Mouse (Mus musculus) frontal cortex, adult 2 months (tissue): ENCODE data around the gene Rcc1l. TPM values are rescaled to one million over a fixed set of nuclear protein-coding genes. Genes with fewer than 3 reads are reported as not detected.

Experiments used
- DNase-seq, 2 experiments: peaks; one replicate each; pipeline ENCODE4 v3.0.0; 2022; ENCODE audit warnings: low spot score in 1 of 2; ENCODE audit errors: extremely low spot score in 1 of 2
- polyA plus RNA-seq: library from polyadenylated mRNA; depleted of rRNA; stranded (reverse); fragments of >200 nt; gene quantifications from 2 replicates; pipeline ENCODE4 v1.2.3, GENCODE M21; 2012

Gene Rcc1l
- polyA plus RNA-seq, 1 experiment, result 17.8 TPM

DNA sequence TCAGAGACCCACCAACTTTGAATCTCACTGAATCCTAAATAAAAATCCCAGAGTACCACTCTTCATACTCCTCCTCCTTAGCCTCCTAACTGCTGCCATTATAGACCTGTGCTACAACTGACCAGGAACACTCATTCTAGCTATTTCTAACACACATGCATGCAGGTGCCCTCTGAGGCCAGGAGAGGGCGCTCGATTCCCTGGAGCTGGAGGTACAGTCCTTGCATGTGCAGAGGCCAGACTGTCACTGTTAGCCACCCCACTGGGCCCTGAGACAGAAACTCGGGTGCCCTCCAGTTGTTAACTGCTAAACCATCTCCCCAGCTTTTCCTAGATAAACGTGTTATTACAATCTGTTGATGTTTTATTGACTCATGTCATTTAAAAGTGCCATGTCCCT lies 3.4 kb downstream of the Rcc1l start:
- no peak for DNase-seq

- DNase-seq, result no peak
Measured at GRCm38 (mm10) chr5:134170167-134170566, 6.4 kb downstream of the Rcc1l start.

DNA sequence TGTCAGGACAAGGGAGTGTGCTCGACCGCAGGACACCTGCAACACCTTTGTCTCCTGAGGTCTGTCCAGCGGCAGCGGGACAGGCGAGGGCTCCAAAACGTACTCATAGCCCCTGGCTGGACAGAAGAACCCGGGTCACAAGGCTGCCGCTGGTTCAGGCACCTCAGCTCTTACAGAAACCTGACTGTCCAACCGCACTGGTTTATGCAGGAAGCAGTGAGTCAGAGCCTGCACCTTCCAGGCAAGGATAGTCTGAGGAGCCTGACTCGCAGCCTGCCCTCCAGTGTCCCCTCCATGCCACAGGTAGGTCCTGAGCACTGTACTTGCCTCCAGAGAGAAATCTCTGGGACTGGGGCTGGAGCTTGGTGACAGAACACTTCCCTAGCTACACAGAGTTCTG lies 7.3 kb downstream of the Rcc1l start:
- no peak for DNase-seq

GRCm38 (mm10) chr5:134168033-134168432 lies 8.5 kb downstream of the Rcc1l start:
- DNase-seq, result no peak

DNA sequence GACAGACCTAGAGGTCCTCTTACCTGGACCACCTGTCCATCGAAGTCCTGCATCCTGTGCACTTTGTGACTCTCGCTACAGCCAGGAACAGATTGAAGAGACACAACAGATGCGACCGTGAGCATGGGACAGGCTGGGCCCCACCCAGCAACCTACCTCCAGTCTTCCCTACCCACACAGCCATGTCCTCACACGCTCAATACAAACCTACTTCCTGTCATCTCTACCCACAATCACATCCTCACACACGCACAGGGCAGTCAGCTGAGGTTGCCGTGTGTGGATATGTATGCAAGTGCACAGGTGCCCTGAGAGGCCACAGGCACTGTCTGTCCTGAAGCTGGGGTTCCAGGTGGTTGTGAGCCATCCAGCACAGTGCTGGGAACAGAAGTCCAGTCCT lies 9.9 kb downstream of the Rcc1l start:
- no peak for DNase-seq

DNA sequence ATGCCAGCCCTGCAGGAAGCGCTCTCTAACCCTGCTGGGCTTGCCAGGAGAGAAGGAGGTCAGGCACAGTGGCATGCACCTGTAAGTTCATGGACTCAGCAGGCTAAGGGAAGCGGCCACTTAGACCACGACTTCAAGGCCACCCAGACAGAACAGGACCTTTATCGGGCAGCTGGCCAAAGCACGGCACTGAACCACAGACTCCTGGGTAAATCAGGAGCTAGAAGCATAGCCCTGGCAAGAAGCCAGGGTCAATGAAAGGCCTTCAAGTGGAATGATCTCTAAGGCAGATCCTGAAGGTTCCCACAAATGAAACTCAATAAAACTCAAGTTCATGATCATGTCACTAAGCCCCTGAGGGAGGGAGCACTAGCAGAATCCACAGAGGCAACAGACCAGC lies 11.9 kb downstream of the Rcc1l start:
- DNase-seq, result no peak

DNA sequence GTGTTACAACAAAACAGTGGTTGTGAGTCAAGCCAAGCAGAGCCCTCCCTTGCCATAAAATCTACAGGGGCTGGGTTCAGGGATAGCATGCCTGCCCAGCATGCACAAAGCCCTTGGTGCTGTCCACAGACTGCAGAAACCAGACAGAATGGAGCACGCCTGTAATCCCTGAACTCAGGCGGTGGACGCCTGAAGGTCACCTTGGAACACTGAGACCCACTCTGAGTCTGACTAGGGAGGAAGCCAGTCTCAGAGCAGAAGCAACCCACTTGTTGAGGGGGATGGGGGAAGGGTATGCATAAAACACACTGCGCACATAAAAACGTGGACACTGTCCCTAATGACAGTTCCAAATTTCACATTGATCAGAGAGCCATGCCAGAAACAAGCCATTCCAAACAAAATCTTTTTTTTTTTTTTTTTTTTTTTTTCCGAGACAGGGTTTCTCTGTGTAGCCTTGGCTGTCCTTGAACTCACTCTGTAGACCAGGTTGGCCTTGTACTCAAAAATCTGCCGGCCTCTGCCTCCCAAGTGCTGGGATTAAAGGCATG lies 20.6 kb downstream of the Rcc1l start:
- DNase-seq, result no peak

DNA sequence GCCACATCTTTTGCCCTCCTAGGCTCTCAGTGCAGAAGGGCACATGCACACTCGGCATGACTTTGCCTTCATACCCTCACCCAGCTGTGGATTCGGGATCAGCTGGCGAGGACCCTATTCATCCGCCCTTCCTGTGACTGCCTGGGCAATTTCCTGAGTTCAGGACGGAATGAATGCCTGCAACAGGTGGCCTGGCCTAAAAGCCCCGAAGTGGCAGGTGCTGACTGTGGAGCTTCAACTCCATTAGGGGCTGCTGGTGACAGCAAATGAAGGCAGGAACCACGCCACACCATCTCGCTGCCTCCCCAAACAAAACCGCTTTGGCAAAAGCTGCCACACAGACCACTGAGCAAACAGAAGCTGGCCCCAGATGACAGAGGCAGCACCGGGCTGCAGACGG lies 24.7 kb downstream of the Rcc1l start:
- DNase-seq, result no peak

GRCm38 (mm10) chr5:134148153-134148552 lies 28.4 kb downstream of the Rcc1l start:
- DNase-seq, result no peak

DNA sequence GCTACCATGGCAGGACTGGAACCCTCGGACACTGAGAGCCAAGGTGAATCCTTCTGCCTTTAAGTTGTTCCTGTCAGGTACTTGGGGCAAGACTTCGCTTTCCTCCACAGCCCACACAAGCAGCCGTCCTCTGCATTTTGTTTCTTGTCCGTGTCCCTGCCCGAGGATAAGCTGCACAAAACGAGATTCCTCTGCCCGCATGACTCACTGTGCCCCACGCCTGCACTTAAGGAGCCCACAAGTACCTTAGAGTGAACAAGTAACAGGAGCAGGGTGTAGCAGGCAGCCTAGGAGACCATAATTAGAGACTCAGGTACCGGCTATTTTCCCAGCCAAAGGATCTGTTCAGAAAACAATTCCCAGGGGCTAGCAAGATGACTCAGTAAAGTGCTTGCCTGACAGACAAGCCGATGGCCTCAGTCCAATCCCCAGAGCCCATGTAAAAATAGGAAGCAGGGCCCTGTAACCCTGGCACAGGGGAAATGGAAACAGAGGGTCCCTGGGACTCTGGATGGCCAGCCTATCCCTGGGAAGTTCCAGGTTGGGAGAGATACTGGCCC lies 29.3 kb downstream of the Rcc1l start:
- DNase-seq, result peak in 1 of 2 experiments; percentile 24

GRCm38 (mm10) chr5:134144986-134145385 lies 31.6 kb downstream of the Rcc1l start:
- DNase-seq, result no peak

DNA sequence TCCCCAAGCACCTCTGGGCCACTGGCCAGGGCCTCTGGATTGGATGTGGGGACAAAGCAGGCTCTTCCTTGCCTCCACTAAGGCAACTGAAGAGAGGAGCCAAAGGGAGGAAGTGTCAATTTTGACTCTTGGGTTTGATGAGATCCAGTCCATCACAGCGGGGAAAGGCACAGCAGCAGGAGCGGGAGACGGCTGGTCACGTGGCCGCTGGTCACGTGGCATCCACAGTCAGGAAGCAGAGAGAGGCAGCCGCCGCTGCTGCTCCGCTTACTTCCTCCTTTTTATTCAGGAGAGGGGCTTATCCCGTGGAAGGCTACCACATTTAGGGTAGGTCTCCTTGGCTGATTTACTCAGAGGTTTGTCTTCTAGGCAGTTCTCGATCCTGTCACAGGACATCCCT lies 34.2 kb downstream of the Rcc1l start:
- no peak for DNase-seq

DNA sequence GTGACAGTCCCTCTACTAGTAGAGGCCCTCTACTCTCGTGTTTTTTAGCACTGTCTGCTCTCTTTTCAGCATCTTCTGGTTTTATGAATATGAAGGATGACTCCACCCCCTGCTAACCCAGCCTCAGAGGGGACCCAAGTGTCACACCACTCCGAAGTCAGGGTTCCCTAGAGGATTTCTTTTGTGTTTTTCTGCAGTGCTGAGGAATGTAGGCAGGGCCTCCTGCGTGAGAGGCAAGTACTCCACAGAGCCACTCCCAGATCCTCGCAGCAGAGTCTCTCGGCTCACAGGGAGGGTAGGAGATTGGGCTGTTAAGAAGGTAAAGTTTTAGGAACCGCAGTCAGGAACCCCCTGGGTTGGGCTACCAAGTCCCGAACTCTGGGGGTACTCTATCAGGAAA lies 35.3 kb downstream of the Rcc1l start:
- no peak for DNase-seq

- no peak for DNase-seq
Measured at GRCm38 (mm10) chr5:134139429-134139828, 37.1 kb downstream of the Rcc1l start.

GRCm38 (mm10) chr5:134137933-134138332 lies 38.6 kb downstream of the Rcc1l start:
- DNase-seq, result no peak

DNA sequence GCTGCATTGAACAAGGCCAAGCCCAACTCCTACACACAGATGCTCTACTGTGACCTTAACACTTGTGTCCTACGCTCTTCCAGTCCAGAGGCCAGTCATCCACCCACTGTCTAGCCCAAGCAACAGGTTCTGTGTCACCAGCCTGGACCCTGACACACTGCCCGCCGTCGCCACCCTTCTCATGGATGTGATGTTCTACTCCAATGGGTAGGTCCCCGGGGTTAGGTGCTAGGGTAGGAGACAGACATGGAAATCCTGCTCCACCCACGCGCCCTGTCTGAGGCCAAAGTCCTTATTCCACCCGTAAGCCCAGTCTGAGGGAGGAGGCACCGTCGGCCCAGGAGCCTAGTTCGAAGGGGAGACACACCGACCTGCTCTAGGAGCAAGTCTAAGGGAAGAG lies 40.6 kb downstream of the Rcc1l start:
- no peak for DNase-seq

- DNase-seq, result no peak
Measured at GRCm38 (mm10) chr5:134131586-134131985, 45.0 kb downstream of the Rcc1l start.

GRCm38 (mm10) chr5:134126232-134126631 lies 50.3 kb downstream of the Rcc1l start:
- no peak for DNase-seq

GRCm38 (mm10) chr5:134123846-134124245 lies 52.7 kb downstream of the Rcc1l start:
- DNase-seq, result no peak

- DNase-seq, result no peak
Measured at GRCm38 (mm10) chr5:134121893-134122259, 54.7 kb downstream of the Rcc1l start.

DNA sequence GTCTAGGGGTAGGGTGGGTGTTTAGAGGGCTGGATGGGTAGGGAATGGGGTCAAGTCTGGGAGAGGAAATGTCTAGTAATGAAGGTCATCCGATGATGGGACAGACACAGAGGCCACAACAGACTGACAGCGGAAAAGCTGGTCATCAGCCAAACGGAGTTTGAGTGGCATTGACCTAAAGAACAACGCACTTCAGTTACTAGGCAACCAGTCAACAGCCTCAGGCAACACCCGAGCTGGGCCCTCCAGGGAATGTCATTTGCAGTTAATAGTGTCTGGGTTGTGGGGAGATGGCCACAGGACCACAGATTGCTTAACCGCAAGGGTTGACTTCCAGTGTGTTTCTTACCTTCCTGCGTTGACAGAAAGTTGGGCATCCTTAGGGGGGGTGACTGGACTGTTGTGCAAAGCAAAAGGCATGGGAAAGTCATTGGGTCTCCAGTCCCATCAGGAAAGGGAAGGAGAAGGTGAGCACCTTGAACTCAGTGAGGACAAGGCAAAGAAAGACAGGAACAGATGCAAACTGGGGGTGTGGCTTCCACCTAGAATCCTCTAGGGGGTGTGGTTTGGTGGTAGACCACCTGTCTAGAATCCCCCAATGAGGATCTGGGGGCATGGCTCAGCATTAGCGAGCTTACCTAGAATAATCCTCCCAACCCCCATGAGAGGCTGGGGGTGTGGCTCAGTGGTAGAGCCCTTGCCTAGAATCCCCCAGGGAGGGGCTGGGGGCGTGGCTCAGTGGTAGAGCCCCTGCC lies 55.3 kb downstream of the Rcc1l start:
- DNase-seq, result no peak

DNA sequence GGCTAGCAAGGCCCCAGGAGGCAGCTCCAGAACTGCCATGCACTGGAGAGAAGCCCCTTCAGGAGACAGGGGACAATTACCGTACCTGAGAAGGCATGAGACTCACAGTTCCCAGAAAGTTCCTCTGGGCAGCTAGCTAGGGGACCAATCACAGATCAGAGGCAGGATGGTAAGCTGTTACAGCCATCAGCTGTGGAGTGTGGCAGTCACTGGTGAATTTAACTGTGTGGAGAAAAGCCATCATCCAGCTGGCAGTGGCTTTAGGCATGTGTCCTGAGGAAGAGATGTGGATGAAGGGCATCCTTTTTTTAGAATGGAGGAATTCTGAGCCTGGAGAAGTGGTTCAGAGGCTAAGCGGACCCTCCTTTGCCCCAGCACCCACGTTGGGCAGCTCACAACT lies 56.4 kb downstream of the Rcc1l start:
- DNase-seq, result no peak
